Mouse (Mus musculus) gastrocnemius, adult 18-20 months (tissue): ENCODE measurements around the gene Wwox. TPM values are rescaled to one million over a fixed set of nuclear protein-coding genes. Genes with fewer than 3 reads are reported as not detected.

Experiments used
- DNase-seq: peaks from one replicate; pipeline ENCODE4 v3.0.0; 2021; ENCODE audit warnings: low spot score
- total RNA-seq, 2 experiments: library from RNA; stranded (reverse); gene quantifications; 2 replicates each; pipeline ENCODE4 v1.2.3; 2021

The Wwox gene
- total RNA-seq, 2 experiments from 2014 or later: 5.6 to 6.1 TPM

DNA sequence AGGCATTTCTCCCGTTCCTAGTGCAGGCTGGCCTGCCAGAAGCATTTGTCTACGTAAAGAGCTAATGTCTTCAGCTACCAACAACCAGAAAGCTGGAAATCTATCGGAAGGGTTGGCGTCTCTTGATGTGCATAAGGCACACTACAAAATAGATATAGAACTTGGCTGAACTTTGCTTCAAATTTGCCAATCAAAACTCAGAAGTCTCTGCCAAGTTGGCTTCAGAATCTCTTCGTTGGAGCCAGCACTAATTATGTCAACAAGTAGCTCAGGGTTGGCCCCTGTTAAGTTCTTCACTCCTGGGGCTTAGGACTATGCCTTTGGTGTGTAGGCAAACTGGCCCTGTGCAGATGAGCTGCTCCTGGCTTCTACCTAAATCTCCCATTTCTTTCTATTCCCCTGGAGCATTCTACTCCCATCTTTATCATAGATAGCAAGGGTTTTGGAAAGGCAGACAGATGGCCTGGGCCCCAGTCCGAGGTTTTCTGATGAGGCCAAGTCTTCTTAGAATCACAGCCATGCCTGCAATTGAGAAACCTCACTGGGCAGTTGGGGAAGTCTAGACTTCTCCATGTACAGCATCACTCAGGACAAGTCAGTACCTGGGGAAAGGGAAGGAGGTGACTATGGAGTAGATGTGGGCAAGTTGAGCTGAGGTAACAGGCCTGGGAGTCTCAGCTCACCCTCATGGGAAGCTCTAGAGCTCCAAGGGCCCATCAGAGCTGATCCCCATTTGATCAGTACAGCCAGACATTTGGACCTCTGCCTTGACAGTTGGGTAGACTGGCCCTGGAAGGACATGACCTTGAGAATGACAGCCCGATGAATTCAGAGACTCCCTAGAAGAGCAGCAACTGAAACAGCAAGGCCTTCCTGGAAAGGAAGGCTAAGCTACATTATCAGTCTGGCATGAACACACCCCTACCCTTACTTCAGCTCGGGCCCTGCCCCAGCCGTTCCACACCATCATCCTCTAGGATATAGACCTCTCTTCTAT lies 569.5 kb downstream of the Wwox start:
- peak; percentile 13 for DNase-seq

DNA sequence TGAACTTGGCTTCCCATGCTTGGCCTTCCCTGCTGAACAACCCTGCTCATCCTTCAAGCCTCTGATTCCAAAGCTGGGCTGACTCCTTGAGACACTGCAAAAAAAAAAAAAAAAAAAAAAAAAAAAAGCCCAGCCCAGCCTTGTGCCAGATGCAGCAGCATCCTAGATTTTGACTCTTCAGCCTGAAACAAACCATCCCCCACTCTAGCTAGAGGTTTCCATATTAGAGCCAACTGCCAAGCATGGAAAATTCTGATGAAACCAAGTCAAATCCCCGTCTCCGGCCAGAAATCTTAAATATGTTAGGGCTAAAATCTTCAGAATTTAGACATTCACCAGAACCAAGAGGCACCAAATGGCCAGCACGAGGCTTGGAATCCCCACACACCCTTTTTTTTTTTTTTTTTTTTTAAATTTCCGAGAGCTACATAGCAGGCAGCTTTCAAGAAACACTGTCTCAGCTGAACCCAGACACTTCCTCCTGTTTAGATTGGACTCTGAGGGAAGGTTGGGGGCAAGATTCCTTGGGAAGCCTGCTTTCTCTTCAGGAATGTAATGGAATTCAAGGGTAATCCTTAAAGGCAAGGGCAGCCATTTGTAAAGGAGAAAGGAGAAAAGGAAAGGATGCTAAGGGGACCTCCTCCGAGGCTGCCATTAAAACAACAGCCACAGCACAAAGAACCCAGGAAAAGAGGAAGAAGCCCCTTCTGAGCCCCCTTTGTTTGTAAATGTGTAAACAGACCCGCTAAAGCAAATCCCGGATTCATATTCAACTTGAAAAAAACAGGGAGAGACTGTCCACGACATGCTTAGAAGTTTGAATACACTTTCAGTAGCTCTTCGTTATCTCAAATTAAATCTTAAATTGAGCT lies 570.7 kb downstream of the Wwox start:
- no peak for DNase-seq

DNA sequence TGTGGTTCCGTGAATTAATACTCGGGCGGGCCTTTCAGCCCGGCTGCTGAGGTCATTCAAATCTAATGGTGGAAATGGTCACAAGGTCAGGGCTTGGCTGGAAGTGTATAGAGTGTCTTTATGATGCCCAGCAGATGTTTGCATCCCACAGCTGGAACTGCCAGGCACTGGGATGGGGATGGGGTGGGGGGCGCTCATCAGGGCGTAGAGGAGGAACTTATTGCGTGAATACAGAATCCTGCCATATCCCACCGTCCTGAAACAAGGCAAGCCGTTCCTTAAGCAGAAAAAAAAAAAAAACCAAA lies 571.3 kb downstream of the Wwox start:
- no peak for DNase-seq

DNA sequence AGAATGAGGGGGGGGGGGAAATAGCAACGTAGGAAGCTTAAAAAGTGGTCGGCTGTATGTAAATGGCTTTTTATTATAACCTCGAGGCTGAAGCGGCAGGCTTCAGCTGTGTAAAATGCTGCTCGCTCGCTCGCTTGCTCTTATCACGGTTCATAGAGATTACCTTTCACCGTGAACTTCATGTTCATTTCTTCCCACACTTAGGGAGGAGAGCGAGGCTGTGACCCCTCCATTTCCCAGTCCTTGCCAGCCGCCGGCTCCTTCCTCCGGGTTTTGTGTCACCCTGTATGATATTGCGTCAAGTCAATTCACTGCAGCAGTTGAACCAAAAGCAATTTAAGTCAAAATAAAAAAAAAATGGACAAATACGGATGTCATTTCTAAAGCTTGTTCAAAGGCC lies 580.2 kb downstream of the Wwox start:
- DNase-seq: no peak

DNA sequence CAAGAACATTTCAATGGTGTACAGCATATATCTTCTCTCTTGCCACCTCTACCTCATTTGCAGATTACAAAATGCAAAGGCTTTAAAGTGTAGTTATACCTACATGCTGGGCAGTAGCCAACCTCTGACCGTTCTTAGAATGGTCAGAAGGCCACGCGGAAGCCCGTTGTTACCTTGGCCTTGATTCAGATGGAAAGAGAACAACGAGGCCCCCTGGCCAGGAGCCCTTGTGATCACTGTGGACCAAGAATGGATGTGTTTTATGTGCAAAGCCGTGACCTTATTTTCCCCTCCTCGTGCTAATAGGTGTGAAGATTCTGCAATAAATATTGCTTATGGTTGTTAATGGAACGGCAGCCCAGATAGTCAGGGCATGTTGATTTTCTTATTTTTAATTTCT lies 582.3 kb downstream of the Wwox start:
- DNase-seq: no peak

DNA sequence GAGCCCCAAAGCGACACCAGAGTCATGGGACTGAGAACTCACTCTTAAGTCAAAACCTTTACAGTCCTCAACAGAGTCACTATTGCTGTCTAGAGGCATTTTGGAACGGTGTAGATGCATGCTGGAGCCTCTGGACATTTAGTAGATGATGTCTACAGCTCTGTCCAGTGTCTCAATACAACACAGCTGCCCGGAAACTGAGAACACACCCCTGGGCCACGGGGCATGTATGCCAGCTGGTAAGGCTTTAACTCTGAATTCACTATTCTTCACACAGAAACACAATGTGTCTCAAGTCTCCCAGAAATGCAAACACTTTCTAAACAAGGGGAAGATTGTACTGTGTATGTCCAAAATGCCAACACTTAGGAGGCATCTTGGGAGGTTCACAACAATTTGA lies 584.6 kb downstream of the Wwox start:
- no peak for DNase-seq

DNA sequence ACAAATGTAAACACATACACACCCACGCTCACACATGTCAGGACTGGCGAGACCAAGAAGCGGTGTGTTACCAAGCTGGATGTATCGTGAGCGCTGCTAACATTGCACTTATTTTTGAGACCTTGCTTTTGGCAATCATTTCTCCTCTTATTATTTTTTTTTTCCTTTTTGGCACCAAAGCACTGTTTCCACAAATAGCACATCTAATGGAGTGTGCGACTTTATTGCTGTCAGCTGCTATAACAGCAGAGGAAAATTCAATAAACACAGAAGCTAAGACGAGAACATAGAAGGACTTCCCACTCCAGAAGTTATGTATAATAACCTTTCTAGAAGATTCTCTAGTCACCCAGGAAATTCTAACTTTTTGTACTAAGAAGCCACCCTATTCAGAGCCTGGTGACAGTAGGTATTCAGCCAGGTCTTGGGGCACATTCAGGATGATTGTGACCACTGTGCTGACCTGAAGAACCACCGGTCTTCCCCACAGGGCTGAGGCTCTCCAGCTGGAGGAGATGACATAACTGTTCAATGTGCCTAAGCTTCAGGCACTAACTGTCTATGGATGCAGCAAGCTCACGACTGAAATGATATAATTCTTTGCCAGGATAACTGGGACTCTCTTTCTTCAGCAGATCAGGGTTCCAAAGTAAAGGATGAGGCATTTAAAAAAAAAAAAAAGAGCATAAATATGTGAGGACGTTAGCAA lies 586.1 kb downstream of the Wwox start:
- no peak for DNase-seq

DNA sequence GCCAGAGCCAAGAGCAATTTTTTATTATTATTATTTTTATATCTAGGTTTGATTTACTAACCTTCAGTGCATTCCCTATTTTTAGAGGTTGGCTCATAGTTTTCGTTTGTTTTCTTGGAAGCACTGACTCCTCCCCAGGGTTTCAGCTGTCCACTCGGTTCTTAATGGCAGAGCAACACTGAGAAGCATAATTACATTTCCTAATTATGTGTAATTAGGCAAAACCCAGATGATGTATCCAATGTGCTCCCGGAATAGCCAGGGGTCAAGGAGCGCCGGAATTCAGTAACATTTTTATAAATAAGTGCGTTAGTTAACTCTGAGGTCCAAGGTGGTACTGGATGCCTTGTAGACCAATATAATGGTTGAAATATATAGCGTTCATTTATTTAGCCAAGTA lies 586.7 kb downstream of the Wwox start:
- no peak for DNase-seq

DNA sequence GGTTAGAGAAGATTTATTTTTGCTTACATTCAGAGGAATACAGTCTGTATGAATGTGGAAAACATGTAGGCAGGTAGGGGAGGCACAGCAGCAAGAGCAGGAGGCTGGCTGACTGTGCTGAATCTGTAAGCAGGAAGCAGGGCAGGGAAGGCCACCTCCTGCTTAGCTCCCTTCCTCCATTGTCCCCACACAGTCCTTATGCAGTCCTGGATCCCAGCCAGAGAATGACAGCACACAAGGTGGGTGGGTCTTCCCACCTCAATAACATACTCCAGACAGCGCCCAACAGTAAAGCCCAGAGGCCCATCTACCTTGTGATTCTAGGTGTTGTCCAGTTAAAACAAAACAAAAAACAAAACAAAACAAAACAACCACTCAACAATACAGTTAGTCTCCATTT lies 593.7 kb downstream of the Wwox start:
- DNase-seq: no peak

DNA sequence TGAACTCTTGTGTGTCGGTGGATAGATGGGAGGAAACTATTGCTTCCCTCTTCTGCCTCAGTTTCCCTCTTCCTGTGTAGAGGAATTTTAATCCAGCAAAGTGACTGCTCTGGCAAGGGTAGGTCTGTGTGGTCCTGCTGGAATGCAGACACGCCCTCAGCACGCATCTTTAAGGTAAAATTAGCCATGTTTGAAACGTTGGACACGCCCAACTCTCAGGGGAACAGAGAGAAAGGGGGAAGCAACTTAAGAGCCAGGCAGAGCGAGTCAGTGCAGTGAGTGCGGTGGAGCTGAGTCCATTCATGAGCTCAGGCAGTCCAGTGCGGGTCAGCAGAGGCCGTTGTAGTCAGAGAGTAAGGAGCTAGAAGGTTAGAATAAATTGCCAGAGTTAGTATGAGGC lies 596.6 kb downstream of the Wwox start:
- no peak for DNase-seq

DNA sequence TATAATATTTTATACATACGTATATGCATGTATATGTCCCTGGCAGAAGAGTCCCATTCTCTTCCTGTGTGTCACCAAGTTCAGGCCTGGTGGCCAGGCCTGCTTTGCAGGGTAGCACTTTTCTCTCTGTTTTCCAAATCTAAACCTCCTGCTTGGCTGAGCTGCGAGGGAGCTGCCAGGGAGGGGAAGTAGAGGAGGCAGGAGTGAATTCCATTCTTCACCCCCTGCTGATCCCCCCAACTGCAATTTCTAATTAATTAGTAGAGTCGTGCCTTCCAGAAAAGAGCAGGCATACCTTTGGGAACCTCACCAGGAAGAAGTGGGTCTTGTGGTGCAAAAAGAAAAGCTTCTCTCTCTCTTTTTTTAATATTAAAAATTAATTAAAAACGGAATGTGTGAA lies 599.0 kb downstream of the Wwox start:
- no peak for DNase-seq

DNA sequence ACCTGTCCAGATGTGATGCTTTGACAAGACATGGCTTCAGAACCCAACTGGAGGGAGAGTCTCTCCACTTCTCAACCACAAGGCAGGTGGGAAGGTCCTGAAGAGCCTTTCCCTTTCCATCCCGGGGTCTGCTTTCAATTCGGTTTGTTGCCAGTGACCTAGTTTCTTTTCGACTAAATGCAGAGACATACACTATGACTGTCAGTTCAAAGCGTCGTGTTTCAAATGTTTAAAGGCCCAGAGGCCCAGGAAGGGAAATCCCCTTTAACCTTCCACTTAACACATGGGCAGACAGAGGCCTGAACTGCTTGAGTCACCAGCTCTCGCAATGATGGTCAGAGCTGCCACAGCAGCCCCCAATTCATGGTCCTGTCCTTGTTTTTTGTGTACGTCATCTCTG lies 606.3 kb downstream of the Wwox start:
- no peak for DNase-seq

DNA sequence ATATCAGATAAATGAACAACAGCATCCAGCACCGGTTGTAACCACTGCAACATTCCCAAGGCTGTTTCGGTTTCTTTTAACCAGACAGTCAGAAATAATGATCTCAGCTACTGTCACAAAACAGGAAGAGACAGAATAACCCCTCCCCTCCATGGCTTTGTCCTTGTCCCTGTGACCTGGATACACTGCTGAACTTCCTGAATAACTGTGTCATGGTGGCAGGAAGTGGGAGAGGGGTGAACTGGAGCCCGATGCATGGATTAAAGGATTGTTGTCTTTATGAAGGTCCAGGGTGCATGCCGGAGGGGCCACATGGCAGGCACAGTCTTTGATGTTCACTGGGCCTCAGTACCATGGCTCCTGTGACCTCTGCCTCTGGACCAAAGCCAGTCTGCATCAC lies 607.0 kb downstream of the Wwox start:
- no peak for DNase-seq

DNA sequence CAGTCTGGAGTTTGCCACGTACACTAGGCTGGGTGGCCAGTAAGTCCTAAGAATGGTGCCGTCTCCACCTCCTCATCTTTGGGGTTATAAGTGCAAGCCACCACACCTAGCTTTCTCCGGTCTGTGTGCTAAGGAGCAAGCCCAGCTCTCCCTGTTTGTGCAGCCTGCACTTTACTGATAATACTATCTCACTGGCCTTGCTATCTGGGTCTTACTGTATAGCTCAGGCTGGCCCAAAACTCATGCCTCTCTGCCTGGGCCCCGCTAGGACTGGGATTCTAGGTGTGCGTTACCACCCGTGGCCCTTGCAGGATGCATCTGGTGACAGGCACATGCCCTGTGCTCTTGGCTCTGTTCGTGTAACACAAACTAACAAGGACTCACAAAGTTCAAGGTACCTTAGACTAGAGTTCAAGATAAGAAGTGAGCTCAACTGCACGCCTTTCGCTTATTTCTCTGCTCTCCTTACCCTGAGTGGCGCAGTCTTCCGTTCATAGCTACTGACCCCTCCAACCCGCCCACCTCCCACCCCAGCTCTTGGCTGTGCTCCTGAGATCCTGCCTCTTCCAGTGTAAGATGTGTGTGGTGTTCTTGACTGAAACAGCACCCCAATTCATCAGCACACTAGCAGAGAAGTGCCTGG lies 618.9 kb downstream of the Wwox start:
- no peak for DNase-seq

DNA sequence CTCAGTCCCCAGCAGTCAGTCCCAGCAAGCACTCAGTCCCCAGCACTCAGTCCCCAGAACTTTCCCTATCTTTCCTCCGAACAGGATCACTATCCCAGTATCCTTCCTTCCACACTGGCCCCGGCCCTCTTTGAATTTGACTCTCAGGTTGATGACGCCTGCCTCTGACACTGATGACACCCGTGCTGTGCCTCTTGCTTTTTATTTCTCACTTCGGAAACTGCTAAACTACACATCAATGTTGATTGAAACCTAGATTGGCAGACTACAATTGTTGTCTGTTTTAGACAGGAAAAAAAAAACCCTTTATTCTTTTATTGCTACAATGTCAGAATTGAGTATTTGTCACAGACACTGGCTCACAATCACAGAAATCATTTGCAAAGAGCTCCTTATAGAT lies 624.2 kb downstream of the Wwox start:
- DNase-seq: no peak

DNA sequence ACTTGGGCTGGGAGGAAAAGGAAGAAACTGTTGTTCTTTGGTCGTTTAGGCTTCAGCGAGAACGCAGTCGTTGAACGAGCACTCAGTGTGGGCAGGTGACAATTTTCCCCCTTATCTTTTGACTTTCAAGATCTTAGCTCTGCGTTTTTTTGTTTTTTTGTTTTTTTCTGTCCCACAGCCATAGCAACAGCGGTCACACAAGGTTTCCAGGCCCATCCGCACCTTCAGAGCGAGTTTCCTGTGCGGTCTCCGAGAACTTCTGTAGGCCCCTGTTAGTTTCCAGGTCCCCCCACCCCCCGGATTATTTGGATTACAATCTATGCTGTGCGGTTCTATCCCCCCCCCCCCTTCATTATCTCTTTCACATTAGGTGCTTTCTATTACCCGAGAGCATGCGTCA lies 625.2 kb downstream of the Wwox start:
- no peak for DNase-seq

DNA sequence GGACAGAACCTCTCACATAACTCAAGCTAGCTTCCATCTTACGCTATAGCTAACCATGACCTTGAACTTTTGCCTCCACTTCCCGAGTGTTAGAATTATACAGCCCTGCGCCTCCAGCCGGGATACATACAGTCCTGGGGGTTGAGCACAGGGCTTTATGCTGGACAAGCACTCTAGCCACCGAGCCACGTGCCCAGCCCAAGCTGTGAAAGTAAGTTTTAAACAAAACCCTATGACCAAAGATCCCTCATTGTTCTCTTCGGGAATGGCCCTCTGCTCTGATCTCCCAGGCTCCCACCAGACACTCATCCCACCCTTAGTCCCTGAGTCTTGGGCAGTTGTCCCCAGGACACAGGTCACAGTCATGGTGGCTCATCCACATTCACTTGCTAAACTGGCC lies 625.9 kb downstream of the Wwox start:
- DNase-seq: no peak

DNA sequence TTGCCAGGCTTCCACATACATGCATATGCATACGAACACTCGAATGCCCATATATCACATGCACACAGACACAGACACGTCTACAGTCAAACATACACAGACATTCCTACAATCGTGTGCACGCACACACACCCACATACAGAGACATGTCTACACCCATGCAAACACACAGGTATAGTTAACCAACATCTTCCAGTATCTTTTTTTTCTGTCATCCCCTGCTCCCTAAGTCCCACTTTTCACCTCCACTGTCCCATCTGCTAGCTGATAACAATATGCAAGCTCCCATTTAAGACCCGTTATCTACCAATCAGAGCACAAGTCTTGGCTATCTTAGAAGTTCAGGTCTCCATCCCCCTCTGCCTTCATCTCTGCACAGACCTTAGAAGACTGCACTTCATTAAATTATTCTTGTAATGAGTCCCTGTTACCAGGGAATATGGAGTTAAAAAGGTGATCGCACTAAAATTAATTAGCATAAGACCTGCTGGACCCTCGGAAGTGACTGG lies 627.1 kb downstream of the Wwox start:
- DNase-seq: no peak

DNA sequence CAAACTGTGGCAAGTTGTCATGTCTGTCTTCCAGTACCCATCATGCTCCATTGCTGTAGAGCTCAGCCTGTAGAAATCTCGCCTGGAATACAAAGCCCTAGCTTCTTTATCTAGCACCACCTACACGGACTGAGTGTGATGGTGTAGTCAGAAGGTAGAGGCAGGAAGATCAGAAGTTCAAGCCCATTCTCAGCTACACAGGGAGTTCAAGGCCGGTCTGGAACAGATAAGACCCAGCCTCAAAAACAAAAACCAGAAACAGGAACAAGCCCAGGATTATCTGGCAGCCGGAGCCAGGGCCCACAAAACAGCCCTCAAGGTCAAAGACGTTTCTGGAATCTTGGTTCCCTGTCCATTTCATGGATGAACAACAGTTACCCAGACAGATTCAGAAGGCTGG lies 629.3 kb downstream of the Wwox start:
- no peak for DNase-seq

DNA sequence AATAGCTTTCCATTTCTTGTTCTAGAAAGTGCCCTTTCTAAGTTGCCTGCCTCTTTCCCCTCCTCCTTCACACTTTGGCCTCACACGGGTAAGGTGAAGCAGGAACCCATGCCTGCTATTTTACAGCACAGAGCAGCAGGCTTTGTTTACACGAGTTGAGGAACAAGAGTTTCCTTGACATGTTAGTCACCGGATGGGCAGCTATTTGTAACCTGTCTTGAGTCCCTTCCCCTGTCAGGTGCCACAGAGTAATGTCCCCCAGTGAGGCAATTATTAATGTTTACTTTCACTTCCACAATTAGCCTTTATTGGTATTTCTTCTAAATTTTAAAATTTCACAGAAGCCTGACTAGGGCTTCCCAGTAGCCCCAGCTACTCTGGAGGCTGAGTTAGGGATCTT lies 630.8 kb downstream of the Wwox start:
- DNase-seq: no peak

DNA sequence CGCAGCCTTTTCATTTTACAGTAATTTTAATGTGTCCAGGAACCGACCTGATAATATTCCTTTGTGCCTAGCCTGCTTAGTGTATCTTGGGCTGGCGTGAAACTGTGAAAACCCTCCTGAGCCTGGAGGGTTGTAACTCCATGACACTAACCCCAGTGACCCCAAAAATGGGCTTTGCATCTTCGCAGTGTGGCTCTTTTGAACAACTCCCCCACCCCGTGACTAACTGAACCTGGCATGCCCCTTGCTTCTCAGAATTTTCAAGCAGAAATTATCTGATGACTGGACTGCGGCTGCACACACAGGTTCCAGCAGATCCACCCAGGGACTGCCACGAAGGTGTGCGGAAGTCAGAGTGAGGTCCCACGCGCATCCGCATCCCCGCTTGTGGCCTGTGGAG lies 631.8 kb downstream of the Wwox start:
- DNase-seq: no peak
